In the genomic region with DNA sequence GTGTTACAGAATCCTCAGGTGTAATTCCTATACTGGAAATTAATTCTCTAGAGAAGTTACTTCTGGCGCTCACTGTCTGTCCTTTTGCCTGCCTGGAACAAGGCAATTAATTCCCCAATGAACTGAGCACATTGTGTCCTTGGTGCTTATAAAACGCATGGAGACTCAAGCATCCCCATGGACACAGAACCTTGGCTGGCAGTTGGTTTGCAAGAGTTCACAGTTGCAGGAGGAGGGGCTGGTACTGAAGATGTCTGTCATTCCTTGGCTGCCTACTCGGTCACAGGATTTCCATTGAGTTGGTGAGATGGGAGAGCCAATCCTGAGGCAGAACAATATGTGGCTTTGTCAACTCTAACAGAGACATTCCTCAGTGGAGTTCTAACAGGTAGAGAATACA, we compare ENCODE assay signal across 11 mouse cellular contexts. TPM values are rescaled to one million over a fixed set of nuclear protein-coding genes. Genes with fewer than 3 reads are reported as not detected.
DNase-seq lines count a peak whose midpoint lies in the region; ATAC-seq and TF ChIP-seq lines count a peak whose summit lies in the region.
"Had no signal": no experiment of that assay in that cellular context is flagged by ENCODE, and none has a peak within 500 bp of the region (broad histone marks: within the 10 kb centered on the region; RNA-seq: fewer than 3 reads in every experiment).

No protein-coding gene starts in this region.

- H3K9ac ChIP-seq in heart, embryonic 14.5 days (ENCODE audit: low read length): no peak overlapping the region
- no peak overlapping the region for H3K9ac ChIP-seq in neural tube, embryonic 15.5 days (replicated peaks)
- no peak overlapping the region for H3K9ac ChIP-seq in liver, postnatal 0 days (replicated peaks)
- no peak overlapping the region for H3K9ac ChIP-seq in stomach, postnatal 0 days (ENCODE audit: low read length)

- TF ChIP-seq CTCF in liver, postnatal 0 days (IDR thresholded peaks at IDR 0.05; ENCODE audit: low read depth): no peak
- TF ChIP-seq CTCF in stomach, postnatal 0 days (IDR thresholded peaks at IDR 0.05; ENCODE audit: low read depth): no peak

- H3K36me3 ChIP-seq in heart, embryonic 14.5 days (ENCODE audit: control insufficient read depth, insufficient read depth, low read length): no peaks in the 10 kb centered on the region
- no peaks in the 10 kb centered on the region for H3K36me3 ChIP-seq in neural tube, embryonic 15.5 days
- H3K36me3 ChIP-seq in myocyte (ENCODE audit: control insufficient read depth, insufficient read depth): no peaks in the 10 kb centered on the region
- no peaks in the 10 kb centered on the region for H3K36me3 ChIP-seq in liver, postnatal 0 days (replicated peaks; ENCODE audit: insufficient read depth, low read length)
- H3K36me3 ChIP-seq in stomach, postnatal 0 days (ENCODE audit: control insufficient read depth, insufficient read depth, low read length): no peaks in the 10 kb centered on the region

- 63% methylated on average over 3 of the region's 3 CpGs for WGBS in heart, embryonic 14.5 days
- 58% methylated on average over 3 of the region's 3 CpGs for WGBS in neural tube, embryonic 15.5 days
- 72% methylated on average over 3 of the region's 3 CpGs for WGBS in liver, postnatal 0 days (ENCODE audit: insufficient replicate concordance)
- WGBS in stomach, postnatal 0 days: 67% methylated on average over 3 of the region's 3 CpGs

- no peaks in the 10 kb centered on the region for H3K27me3 ChIP-seq in heart, embryonic 14.5 days (ENCODE audit: control insufficient read depth, insufficient read depth, low read length)
- no peaks in the 10 kb centered on the region for H3K27me3 ChIP-seq in neural tube, embryonic 15.5 days (replicated peaks)
- no peaks in the 10 kb centered on the region for H3K27me3 ChIP-seq in myocyte (ENCODE audit: control insufficient read depth, insufficient read depth, insufficient read length)
- no peaks in the 10 kb centered on the region for H3K27me3 ChIP-seq in liver, postnatal 0 days (ENCODE audit: insufficient read depth, low read length)
- H3K27me3 ChIP-seq in stomach, postnatal 0 days (ENCODE audit: control insufficient read depth, insufficient read depth, low read length): no peaks in the 10 kb centered on the region

- H3K4me3 ChIP-seq in heart, embryonic 14.5 days (ENCODE audit: control insufficient read depth in 1 of 2, insufficient read depth in 1 of 2, low read depth in 1 of 2, low read length in 2 of 2): no peak overlapping the region
- H3K4me3 ChIP-seq in neural tube, embryonic 15.5 days (replicated peaks): no peak overlapping the region
- no peak overlapping the region for H3K4me3 ChIP-seq in myocyte
- H3K4me3 ChIP-seq in liver, postnatal 0 days (ENCODE audit: low read depth, low read length): no peak overlapping the region
- H3K4me3 ChIP-seq in stomach, postnatal 0 days (ENCODE audit: low read depth, low read length): no peak overlapping the region

- DNase-seq in heart, postnatal 4 days: no peak
- DNase-seq in neural tube, embryonic 10.5 days (ENCODE audit: extremely low spot score, low spot score): no peak
- peak; percentile 38 for DNase-seq in cerebellum, adult 9-10 months
- DNase-seq in liver, postnatal 0 days: no peak
- no peak for DNase-seq in stomach, postnatal 0 days (ENCODE audit: low spot score)

- H3K4me2 ChIP-seq in heart, embryonic 14.5 days (ENCODE audit: low read length): no peak overlapping the region
- H3K4me2 ChIP-seq in neural tube, embryonic 15.5 days: no peak overlapping the region
- peak overlapping the region; percentile 1 for H3K4me2 ChIP-seq in myocyte (ENCODE audit: low read depth)
- H3K4me2 ChIP-seq in liver, postnatal 0 days (ENCODE audit: low read depth, low read length): no peak overlapping the region
- H3K4me2 ChIP-seq in stomach, postnatal 0 days (replicated peaks; ENCODE audit: low read depth): no peak overlapping the region
- H3K4me2 ChIP-seq: liver, embryonic 11.5 days had no signal

- peak overlapping the region; percentile 19 to 44; a peak in 2 of 4 replicates for H3K27ac ChIP-seq in heart, embryonic 14.5 days (replicated peaks in 1 of 2; ENCODE audit: control insufficient read depth in 1 of 2, insufficient read depth in 1 of 2, low read depth in 2 of 2, low read length in 2 of 2)
- H3K27ac ChIP-seq in neural tube, embryonic 15.5 days (replicated peaks): peak overlapping the region; percentile 45; the same call in 1 of the 2 replicates
- H3K27ac ChIP-seq in liver, postnatal 0 days (ENCODE audit: low read depth): no peak overlapping the region
- H3K27ac ChIP-seq in stomach, postnatal 0 days (replicated peaks): no peak overlapping the region
- H3K27ac ChIP-seq: kidney, postnatal 0 days had no signal

- no peak overlapping the region for H3ac ChIP-seq in myocyte (ENCODE audit: control insufficient read depth, insufficient read length)

- no peaks in the 10 kb centered on the region for H3K9me3 ChIP-seq in heart, embryonic 14.5 days (ENCODE audit: control insufficient read depth, low read length)
- H3K9me3 ChIP-seq in neural tube, embryonic 15.5 days (replicated peaks): no peaks in the 10 kb centered on the region
- no peaks in the 10 kb centered on the region for H3K9me3 ChIP-seq in liver, postnatal 0 days (ENCODE audit: low read length)
- H3K9me3 ChIP-seq in stomach, postnatal 0 days (ENCODE audit: control insufficient read depth, low read length): no peaks in the 10 kb centered on the region

- no peak for ATAC-seq in heart, embryonic 14.5 days (ENCODE audit: insufficient number of reproducible peaks, insufficient read depth, low FRiP score, low read depth)
- 0 out of 2 replicates have a peak, but pooled peaks have one; percentile 35 for ATAC-seq in neural tube, embryonic 15.5 days (ENCODE audit: low FRiP score)
- ATAC-seq in liver, postnatal 0 days: no peak
- no peak for ATAC-seq in stomach, postnatal 0 days (ENCODE audit: low FRiP score, low TSS enrichment)
- ATAC-seq: midbrain, embryonic 16.5 days had no signal

- TF ChIP-seq EP300 in liver, postnatal 0 days (IDR thresholded peaks at IDR 0.05; ENCODE audit: low read depth): no peak
- no peak for TF ChIP-seq EP300 in stomach, postnatal 0 days (optimal IDR thresholded peaks at IDR 0.05)

- TF ChIP-seq POLR2A in myocyte (IDR thresholded peaks at IDR 0.05; ENCODE audit: insufficient read length, low read depth): no peak

- H3K79me2 ChIP-seq in myocyte (ENCODE audit: control insufficient read depth, insufficient read depth): peaks cover 4% of the 10 kb centered on the region

- H3K4me1 ChIP-seq in heart, embryonic 14.5 days (ENCODE audit: control insufficient read depth in 2 of 2, insufficient read depth in 2 of 2, low read length in 2 of 2): peaks cover 6 to 20% of the 10 kb centered on the region in 2 experiments
- H3K4me1 ChIP-seq in neural tube, embryonic 15.5 days: no peaks in the 10 kb centered on the region
- no peaks in the 10 kb centered on the region for H3K4me1 ChIP-seq in liver, postnatal 0 days (ENCODE audit: insufficient read depth)
- H3K4me1 ChIP-seq in stomach, postnatal 0 days (replicated peaks; ENCODE audit: control insufficient read depth, insufficient read depth): no peaks in the 10 kb centered on the region

TF ChIP-seq in myocyte, 11 proteins besides CTCF, POLR2A, EP300 and RAD21:
- TF ChIP-seq TCF12 (IDR thresholded peaks at IDR 0.05; ENCODE audit: insufficient read depth, poor library complexity, severe bottlenecking) (no peak), E2F4 (IDR thresholded peaks at IDR 0.05; ENCODE audit: insufficient read depth) (no peak), MYOG (IDR thresholded peaks at IDR 0.05; ENCODE audit: control insufficient read depth in 1 of 3, insufficient read depth in 1 of 3, insufficient read length in 2 of 3, low read depth in 2 of 3) (no peak), POLR2AphosphoS2 (IDR thresholded peaks at IDR 0.05; ENCODE audit: insufficient read length, low read depth) (no peak), TCF3 (IDR thresholded peaks at IDR 0.05; ENCODE audit: insufficient read length, low read depth) (no peak), CEBPB (IDR thresholded peaks at IDR 0.05; ENCODE audit: insufficient read depth, poor library complexity, severe bottlenecking) (no peak), MAX (IDR thresholded peaks at IDR 0.05; ENCODE audit: low read depth) (no peak), USF1 (IDR thresholded peaks at IDR 0.05; ENCODE audit: low read depth) (no peak), SRF (IDR thresholded peaks at IDR 0.05; ENCODE audit: control insufficient read depth, insufficient read length, low read depth) (no peak), MYOD1 (IDR thresholded peaks at IDR 0.05; ENCODE audit: control insufficient read depth in 1 of 3, insufficient read length in 2 of 3, low read depth in 2 of 3) (no peak), REST (IDR thresholded peaks at IDR 0.05; ENCODE audit: insufficient read depth, insufficient read length) (no peak)

RNA-seq across cellular contexts. Expression of a gene that starts 12.5 kb away (rescaled TPM):
- polyA plus RNA-seq in heart, embryonic 14.5 days (2014; fragmentation: Nextera tagmentation; extraction: Ambion mirVana): 25.2 and 26.0 TPM in 2 replicates
- 10 to 100 TPM; 49.8 to 50.4 TPM for total RNA-seq in heart, postnatal 4 days (2021)
- polyA plus RNA-seq in neural tube, embryonic 15.5 days (2015; fragmentation: Nextera tagmentation; extraction: Ambion mirVana): 10.7 and 11.2 TPM in 2 replicates
- polyA plus RNA-seq in myocyte (2012; fragmentation: generic; extraction: Trizol): 10.1 TPM
- 2.1 and 2.7 TPM in 2 replicates for polyA plus RNA-seq in liver, postnatal 0 days (2015; fragmentation: Nextera tagmentation; extraction: Ambion mirVana)
- polyA plus RNA-seq in stomach, postnatal 0 days (2015; fragmentation: Nextera tagmentation; extraction: Ambion mirVana): 5.9 and 6.2 TPM in 2 replicates

Comparison
In these comparisons a context has a peak if more than half of its experiments do, and no peak if none do; other contexts are left out.
1. H3K27ac ChIP-seq: peak in heart, embryonic 14.5 days (2 of 2) and neural tube, embryonic 15.5 days (single experiment); none in liver, postnatal 0 days (single experiment) and stomach, postnatal 0 days (single experiment).